Comparison of ENCODE assay signal across 32 mouse cellular contexts in the genomic region with DNA sequence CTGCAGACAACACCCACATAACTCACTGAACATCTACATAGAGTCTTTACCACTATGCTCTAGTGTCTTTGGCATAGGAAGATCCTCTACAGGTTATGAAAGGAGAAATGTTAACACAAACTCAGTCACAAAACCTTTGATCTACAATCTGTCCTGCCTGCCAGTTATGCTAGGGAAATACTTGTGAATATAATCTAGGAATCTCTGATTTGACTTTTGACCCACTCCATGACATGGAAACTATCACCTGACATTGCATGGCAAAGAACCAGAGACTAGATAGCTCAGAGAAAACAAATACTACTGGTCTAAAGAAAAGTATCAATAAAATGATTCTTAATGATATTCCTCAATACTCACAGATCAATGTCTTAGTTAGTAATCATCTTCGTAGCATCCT.
"Had no signal": no experiment of that assay in that cellular context is flagged by ENCODE, and none has a peak within 500 bp of the region (broad histone marks: within the 10 kb centered on the region; RNA-seq: fewer than 3 reads in every experiment).

No protein-coding gene starts in this region.

- H3K27me3 ChIP-seq: limb, embryonic 12.5 days; limb, embryonic 13.5 days; limb, embryonic 15.5 days; liver, embryonic 12.5 days; liver, embryonic 13.5 days; liver, embryonic 15.5 days; lung, embryonic 15.5 days; megakaryocyte, embryonic 14.5 days; midbrain, embryonic 12.5 days; midbrain, embryonic 13.5 days; midbrain, embryonic 15.5 days; neural tube, embryonic 12.5 days had no signal

- H3K9ac ChIP-seq: limb, embryonic 12.5 days; limb, embryonic 13.5 days; limb, embryonic 15.5 days; liver, embryonic 12.5 days; liver, embryonic 13.5 days; liver, embryonic 14.5 days; liver, embryonic 15.5 days; lung, embryonic 14.5 days; lung, embryonic 15.5 days; midbrain, embryonic 12.5 days; midbrain, embryonic 13.5 days; midbrain, embryonic 15.5 days; neural tube, embryonic 12.5 days had no signal

- H3K4me2 ChIP-seq: limb, embryonic 12.5 days; limb, embryonic 13.5 days; limb, embryonic 15.5 days; liver, embryonic 11.5 days; liver, embryonic 12.5 days; liver, embryonic 13.5 days; liver, embryonic 15.5 days; lung, embryonic 14.5 days; lung, embryonic 15.5 days; midbrain, embryonic 11.5 days; midbrain, embryonic 12.5 days; midbrain, embryonic 13.5 days; midbrain, embryonic 15.5 days; neural tube, embryonic 12.5 days had no signal

- H3K27ac ChIP-seq: left cerebral cortex, adult 2 months; limb, embryonic 10.5 days; limb, embryonic 12.5 days; limb, embryonic 13.5 days; limb, embryonic 15.5 days; liver, embryonic 12.5 days; liver, embryonic 13.5 days; liver, embryonic 14.5 days; liver, embryonic 15.5 days; lung, embryonic 15.5 days; macrophage; midbrain, embryonic 10.5 days; midbrain, embryonic 12.5 days; midbrain, embryonic 13.5 days; midbrain, embryonic 15.5 days; neural tube, embryonic 12.5 days had no signal

- H3K9me3 ChIP-seq: limb, embryonic 10.5 days; limb, embryonic 12.5 days; limb, embryonic 13.5 days; limb, embryonic 15.5 days; liver, embryonic 12.5 days; liver, embryonic 13.5 days; liver, embryonic 15.5 days; lung, embryonic 15.5 days; megakaryocyte, embryonic 14.5 days; midbrain, embryonic 10.5 days; midbrain, embryonic 12.5 days; midbrain, embryonic 13.5 days; midbrain, embryonic 15.5 days; neural tube, embryonic 12.5 days had no signal

- H3K4me1 ChIP-seq: limb, embryonic 10.5 days; limb, embryonic 12.5 days; limb, embryonic 13.5 days; limb, embryonic 15.5 days; liver, embryonic 12.5 days; liver, embryonic 13.5 days; liver, embryonic 15.5 days; lung, embryonic 15.5 days; megakaryocyte, embryonic 14.5 days; midbrain, embryonic 10.5 days; midbrain, embryonic 12.5 days; midbrain, embryonic 13.5 days; midbrain, embryonic 15.5 days; neural tube, embryonic 12.5 days had no signal

- H3K4me3 ChIP-seq: left cerebral cortex, adult 2 months; limb, embryonic 10.5 days; limb, embryonic 12.5 days; limb, embryonic 13.5 days; limb, embryonic 15.5 days; liver, embryonic 12.5 days; liver, embryonic 13.5 days; liver, embryonic 15.5 days; lung, embryonic 15.5 days; megakaryocyte, embryonic 14.5 days; midbrain, embryonic 10.5 days; midbrain, embryonic 12.5 days; midbrain, embryonic 13.5 days; midbrain, embryonic 15.5 days; myocyte; neural tube, embryonic 12.5 days had no signal

- DNase-seq: left cerebral cortex, postnatal 4 days; liver; liver, embryonic 13.5 days; lung, adult 18-20 months; lung, adult 2 months; lung, embryonic 14.5 days; lung, postnatal 10 days; lung, postnatal 14 days; lung, postnatal 36 days; lung, postnatal 4 days; midbrain, embryonic 14.5 days had no signal

- ATAC-seq: liver, embryonic 12.5 days; lung, postnatal 0 days; midbrain, embryonic 13.5 days; midbrain, embryonic 15.5 days; midbrain, embryonic 16.5 days had no signal

- H3K36me3 ChIP-seq: limb, embryonic 10.5 days; limb, embryonic 12.5 days; limb, embryonic 13.5 days; limb, embryonic 15.5 days; liver, embryonic 12.5 days; liver, embryonic 13.5 days; liver, embryonic 15.5 days; lung, embryonic 15.5 days; midbrain, embryonic 10.5 days; midbrain, embryonic 12.5 days; midbrain, embryonic 13.5 days; midbrain, embryonic 15.5 days; neural tube, embryonic 12.5 days had no signal
